Mouse (Mus musculus) embryo, embryonic 10.5 days (tissue): Measurements from ENCODE around the gene Filip1.

Experiments used
- DNase-seq: peaks from one replicate; pipeline ENCODE4 v3.0.0-alpha.2; 2015; ENCODE audit warnings: low spot score

The Filip1 gene

GRCm38 (mm10) chr9:79823856-79824255 lies 188.8 kb downstream of the Filip1 start:
- no peak for DNase-seq

DNA sequence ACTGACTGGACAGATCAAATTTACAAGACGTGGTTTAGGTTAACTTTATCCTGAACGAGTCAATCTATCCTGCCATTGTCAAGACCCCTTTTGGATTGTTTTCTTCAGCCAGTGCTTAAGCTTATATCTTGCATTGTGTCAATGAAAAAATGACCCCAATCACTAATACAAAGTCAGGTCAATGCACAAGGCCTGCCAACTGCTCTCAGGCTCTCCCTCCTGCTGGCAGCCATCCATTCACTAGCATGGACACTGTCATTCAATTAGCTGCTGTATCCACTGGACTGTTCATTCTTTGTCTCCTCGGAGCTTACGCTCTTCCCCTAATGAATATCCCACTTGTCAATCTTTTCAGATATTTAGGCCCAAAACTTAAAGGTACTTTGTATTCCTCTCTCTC lies 189.2 kb downstream of the Filip1 start:
- DNase-seq: peak; percentile 74

- DNase-seq: no peak
Measured at GRCm38 (mm10) chr9:79816464-79816863, 196.2 kb downstream of the Filip1 start.

DNA sequence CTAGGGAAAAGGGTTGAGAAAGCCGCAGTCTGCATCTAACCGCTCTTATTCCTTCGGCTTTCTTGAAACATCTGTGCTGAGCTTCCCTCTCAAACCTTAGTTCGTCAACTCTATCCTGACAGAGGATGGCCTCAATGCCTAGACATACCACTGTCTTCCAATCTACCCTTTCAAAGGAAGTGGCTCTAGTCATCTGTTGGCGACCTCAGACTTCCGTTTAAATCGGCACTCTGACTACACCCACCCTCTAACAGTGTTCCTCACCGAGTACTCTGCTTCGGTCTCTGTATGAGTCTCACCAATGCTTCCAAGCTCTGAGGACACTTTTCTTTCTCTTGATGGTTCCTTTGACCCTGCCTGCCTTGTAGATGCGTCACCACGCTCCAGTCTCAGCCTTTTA lies 196.6 kb downstream of the Filip1 start:
- no peak for DNase-seq

- DNase-seq: no peak
Measured at GRCm38 (mm10) chr9:79814592-79814991, 198.1 kb downstream of the Filip1 start.

DNA sequence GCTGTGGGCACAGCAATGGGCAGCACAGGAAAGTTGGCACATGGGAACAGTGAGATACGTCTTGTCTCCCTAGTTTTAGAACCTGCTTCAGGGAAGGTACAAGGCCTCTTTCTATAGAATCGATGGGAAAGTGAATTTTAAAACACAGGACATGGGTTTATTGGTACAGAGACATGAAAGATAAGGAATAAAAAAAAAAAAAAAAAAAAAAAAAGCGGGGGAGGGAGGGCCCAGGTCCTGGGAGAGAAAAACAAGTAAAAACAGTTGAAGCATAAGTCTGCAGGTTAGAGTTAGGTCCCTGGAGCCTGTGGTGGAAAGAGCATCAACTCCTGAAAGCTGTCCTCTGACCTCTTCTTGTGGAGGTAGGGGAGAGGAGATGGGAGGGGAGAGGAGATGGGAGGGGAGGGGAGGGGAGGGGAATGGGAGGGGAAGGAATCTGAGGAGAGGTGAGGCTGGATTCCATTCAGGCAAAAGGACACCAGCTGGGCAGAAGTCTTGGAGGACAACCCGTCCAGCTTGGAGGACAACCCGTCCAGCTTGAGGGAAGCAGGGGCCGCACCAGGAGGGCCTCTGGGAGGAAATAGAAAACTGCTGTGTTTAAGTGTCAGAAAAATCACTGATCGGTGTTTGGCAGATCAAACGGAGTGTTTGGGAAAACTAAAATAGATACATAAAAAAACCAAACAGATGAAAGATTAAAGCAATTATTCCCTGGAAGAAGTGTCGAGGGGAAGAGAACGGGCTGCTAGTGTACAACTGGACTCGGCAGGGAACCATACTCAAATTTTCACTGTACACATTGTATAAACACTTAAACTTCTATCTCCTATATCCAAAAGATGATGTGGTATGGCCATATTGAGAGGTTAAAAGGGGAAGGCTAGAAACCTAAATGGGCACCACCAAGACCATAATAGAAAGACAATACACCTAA lies 201.4 kb downstream of the Filip1 start:
- DNase-seq: no peak

- no peak for DNase-seq
Measured at GRCm38 (mm10) chr9:79810534-79810933, 202.1 kb downstream of the Filip1 start.

DNA sequence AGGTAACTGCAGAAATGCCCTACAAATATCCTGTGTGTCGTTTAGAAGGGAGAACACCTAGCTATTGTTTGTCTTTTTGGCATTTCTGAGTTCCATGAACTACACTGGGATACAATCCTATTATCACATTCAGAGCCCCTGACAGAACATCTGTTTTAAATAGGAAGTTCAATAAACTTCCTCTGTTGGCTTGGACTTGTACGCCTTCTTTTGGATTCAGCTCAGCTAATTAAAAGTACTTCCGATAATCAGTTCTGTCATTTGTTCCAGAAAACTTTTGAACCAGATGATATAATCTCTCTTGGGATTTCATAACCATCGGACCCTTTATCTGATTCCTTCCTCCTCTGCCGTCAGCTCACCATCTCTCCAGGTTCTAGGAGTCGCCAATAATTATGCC lies 203.2 kb downstream of the Filip1 start:
- DNase-seq: no peak

DNA sequence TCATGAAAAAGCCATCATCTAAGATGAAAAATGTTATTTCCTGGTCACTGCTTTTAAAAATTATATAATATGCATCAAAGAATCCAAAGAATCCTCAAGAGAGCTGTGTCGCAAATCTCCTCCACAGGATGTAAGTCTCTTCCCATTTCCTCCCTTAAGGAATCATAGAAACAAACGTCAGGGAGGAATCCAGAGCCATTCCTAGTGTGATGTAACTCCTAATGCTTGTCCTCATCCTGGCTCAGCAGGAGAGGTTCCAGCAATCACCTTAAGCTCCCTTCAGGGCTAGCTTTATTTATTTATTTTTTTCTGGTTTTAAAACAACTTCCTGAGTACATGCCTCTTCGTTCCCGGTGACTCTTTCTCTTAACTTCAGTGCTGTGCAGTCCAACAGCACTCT lies 205.5 kb downstream of the Filip1 start:
- DNase-seq: no peak

- DNase-seq: peak; percentile 86
Measured at GRCm38 (mm10) chr9:79806317-79807075, 206.2 kb downstream of the Filip1 start.

DNA sequence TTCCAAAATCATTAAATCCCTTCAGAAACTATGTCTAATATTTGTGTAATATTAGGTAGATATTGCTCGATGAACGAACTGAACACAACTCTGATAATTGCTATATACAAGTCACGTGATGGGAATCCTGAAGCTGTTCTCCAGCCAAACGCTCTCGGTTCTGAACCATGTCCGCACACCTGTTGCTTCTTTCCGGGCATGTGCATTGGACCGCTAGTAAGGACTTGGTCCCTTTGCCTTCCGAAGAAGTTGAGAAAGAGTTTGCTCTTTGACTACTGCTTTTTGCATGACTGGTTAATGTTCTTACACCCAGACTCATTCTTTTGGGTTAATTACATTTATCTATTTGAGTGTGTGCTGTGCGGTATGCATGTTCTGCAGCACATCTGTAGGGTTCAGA lies 207.2 kb downstream of the Filip1 start:
- DNase-seq: no peak

DNA sequence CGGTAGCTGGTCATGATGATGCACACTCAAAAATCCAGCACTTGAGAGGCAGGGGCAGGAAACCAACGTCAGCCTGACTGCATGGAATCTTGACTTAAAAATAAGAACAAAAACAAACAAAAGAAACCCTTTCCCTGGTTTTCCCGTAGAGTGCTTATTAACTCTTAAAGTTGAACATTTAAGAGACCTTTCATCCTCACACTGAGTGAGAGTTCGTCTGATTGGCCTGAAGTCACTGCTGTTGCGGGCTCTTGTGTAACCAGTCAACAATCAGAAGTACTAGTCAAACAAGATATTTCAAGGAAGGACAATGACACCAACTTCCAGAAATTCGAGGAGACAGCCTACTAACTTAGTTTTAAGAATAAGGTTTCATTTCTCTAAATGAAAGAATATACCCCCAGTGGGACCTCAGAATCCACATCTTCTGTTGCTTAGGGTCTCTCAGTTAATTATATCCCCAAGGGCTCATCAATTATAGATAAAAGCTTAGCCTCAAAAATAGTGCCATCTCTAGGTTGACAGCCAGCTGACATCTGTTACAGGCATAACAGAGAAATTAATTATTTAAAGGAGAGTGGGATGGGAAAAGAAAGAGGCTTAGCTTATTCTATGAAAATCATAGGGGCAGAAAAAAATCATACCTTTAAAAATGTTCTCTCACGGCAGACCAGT lies 216.1 kb downstream of the Filip1 start:
- DNase-seq: no peak

GRCm38 (mm10) chr9:79795076-79795475 lies 217.6 kb downstream of the Filip1 start:
- DNase-seq: no peak

DNA sequence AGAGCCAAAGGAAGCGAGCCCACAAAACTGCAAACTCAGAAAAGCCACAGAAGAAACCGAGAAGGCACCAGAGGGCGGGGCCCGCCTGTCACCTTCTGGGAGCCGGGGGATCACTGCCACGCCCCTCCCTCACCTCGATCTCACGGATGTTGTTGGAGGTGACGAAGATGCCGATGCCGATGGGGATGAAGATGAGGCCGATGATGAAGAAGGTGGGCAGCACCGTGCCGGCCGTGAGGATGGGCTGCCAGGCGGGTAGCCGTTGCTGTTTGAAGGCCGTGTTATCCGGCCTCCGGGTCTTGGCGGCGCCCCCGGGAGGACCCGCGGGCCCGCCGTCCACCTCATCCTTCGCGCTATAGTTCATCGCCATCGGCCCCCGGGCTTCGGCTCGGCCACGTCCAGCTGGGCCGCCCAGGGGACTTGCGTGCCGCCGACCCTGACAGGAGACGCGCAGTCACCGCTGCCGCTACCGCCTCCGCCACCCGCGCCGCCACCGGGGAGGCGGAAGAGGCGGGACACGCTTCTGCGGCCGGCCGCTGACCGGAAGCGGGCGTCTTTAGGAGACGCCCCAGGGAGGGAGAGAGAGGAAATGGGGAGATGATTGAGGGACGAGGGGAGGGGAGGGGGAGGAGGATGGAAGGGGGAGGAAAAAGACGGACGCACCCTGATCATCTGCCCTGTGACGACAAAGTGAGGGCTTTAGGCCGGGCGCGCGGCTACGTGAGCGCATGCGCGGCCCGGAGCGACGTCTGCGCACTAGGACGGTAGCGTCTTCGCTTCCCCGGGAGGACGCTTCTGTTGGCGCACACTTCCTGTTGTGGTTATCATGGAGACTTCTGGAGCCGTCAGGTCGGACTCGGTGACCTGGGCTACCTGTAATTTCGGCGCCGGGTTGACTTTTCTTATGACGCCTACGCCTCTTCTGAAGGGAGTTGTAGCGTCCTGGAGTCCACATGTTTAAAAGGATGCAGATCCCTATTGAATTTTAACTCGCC lies 219.5 kb downstream of the Filip1 start, which contains the start of gene Tmem30a:
Gene Tmem30a, minus strand, starts transcription at position 667 of the 995 bp plus-strand sequence.
- DNase-seq: peak; percentile 96

GRCm38 (mm10) chr9:79785794-79786085 lies 226.9 kb downstream of the Filip1 start:
- no peak for DNase-seq

DNA sequence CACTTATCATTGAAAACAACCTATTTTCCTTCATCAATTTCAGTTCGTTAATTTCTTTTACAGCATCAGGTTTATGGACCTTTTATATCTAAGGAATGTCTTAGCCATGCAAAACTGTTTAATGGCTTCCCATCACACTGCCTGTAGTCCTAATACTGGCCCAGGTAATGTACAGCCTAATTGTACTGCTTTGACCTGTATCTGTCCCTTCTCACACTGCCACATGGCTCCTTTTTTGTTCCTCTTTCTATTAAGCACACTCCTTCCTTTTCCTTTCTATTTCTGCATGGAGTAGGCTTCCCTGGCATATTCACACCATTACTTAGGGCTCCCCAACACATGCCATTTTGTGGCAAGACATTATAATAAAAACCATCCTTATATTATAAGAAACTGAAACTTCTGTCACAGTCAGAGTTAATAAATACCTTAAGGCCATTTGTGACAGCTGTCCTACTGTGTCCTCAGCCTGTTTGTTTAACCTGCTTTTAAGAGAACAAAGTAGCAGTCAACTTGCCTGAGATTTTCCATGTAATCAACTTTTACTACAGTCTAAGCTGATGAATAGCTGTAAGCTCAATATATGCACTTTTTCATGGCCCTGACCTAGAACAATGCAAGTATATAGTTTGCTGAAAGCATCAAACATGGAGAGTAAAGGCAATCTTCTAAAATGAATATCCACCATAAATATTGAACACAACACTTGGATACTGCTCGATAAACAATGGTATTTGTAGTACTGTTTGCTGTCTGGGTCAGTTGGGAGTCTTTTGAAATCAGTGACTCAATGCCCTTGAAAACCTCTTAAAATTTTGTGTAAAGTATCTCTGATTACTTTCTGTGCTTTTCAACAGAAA lies 227.5 kb downstream of the Filip1 start:
- no peak for DNase-seq

DNA sequence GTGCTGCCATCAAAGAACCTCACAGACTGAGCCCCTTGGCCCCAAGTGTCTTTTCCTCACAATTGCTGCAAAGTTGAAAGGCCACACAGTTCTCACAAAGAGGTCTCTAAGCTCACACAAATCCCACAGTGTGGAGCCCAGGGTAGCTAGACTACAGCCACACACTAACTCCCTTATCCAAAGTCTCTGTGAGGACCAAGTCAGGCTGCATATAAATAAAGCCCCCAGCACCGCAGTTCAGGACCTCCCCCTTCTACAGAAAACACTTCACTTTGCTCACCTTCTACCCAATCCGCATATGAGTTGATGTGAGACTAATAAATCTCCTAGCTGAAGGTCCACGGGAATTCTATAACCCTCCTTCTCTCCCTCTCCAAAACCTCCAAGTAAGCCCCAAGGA lies 228.2 kb downstream of the Filip1 start:
- DNase-seq: no peak

- DNase-seq: peak; percentile 19
Measured at GRCm38 (mm10) chr9:79779354-79779753, 233.3 kb downstream of the Filip1 start.

DNA sequence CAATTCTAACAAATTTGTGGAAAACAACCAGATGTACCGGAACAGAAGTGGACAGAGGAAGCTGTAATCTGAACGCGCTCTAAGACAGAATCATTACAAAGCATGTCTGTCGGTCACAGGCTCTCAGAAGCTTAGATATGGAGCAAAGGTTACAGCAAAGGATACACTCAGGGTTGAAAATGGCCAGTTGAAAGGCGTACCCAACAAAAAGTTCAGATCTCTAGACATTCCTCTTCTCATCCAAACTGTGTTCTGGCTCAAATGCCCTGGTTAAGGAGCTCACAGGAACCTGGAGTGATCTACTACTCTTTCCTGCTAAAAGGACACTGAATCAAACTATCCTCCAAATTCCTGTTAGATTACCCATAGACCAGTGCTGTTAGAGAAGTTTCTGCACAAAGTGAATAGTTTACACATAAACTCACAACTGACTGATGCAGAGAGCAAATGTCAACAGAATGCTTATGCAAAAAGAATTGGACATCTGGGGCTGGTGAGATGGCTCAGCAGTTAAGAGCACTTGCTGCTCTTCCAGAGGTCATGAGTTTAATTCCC lies 245.6 kb downstream of the Filip1 start:
- no peak for DNase-seq

- no peak for DNase-seq
Measured at GRCm38 (mm10) chr9:79765329-79765728, 247.3 kb downstream of the Filip1 start.
